7 mouse cellular contexts compared by ENCODE assay signal in the genomic region with DNA sequence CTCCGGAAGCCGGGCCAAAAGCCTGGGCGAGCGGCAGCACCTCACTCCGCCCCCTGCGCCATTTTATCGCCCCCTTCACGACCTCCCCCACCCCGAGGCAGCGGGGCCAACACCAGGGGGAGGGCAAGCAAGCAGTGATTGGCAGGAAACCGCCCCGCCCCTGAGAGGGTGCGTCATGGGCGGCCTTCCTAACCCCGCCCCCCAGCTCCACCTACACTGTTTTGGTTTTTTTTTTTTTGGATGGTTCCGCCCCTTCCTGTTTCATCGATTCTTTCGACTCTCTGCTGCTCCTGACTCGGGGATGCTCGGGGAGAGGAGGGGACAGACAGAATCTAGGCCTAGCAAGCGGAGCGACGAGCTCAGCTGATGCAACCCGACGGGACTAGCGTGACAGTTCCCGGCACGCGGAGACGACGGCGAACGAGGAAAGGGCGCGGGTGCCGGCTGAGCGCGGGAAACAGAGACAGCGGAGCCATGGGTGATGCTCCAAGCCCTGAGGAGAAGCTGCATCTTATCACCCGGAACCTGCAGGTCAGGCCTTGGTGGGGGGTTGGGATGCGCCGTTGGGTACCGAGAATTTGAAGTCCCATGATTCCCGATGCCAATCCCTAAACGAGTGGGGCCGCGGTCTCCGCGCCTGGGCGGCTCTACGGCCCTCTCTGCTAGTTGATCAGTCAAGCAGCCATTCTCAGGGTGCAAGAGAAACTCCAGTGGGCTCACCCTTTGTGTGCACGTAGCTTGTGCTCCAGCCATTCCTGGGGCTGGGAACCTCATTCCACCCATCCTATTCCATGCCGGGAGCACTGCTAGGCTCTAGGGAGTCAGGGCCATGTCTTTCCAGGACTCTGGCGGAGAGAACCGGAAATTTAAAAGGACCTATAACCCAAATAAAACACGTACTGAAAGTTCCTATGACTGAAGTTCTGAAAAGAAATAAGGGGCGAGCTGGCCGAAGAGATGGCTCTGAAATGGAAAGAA. TPM values are rescaled to one million over a fixed set of nuclear protein-coding genes. Genes with fewer than 3 reads are reported as not detected.
DNase-seq lines count a peak whose midpoint lies in the region; ATAC-seq and TF ChIP-seq lines count a peak whose summit lies in the region.

A gene (minus strand): TSS at position 186 of the 978 bp plus-strand sequence.
A gene (plus strand): TSS at position 219 of the 978 bp plus-strand sequence.

- H3K9ac ChIP-seq in intestine, postnatal 0 days (ENCODE audit: low read depth, low read length): peak within 1 kb of the TSS; percentile 72
- H3K9ac ChIP-seq in midbrain, embryonic 12.5 days (replicated peaks): peak within 1 kb of the TSS; percentile 89

- H3K27me3 ChIP-seq in embryonic facial prominence, embryonic 10.5 days (replicated peaks; ENCODE audit: low read depth, poor library complexity, severe bottlenecking): no peaks in the 10 kb centered on the region
- H3K27me3 ChIP-seq in intestine, postnatal 0 days (replicated peaks; ENCODE audit: control insufficient read depth, insufficient read depth, low read length): no peaks in the 10 kb centered on the region
- H3K27me3 ChIP-seq in midbrain, embryonic 12.5 days: no peaks in the 10 kb centered on the region
- no peaks in the 10 kb centered on the region for H3K27me3 ChIP-seq in small intestine, adult 2 months (ENCODE audit: control insufficient read depth, insufficient read depth, low read length)

- peak; percentile 57; the same call in 1 of the 2 replicates for TF ChIP-seq POLR2A in small intestine, adult 2 months (IDR thresholded peaks at IDR 0.05; ENCODE audit: low read depth, low read length)

- no peaks in the 10 kb centered on the region for H3K9me3 ChIP-seq in embryonic facial prominence, embryonic 10.5 days
- H3K9me3 ChIP-seq in intestine, postnatal 0 days (ENCODE audit: control insufficient read depth): no peaks in the 10 kb centered on the region
- H3K9me3 ChIP-seq in midbrain, embryonic 12.5 days: no peaks in the 10 kb centered on the region

- H3K4me2 ChIP-seq in intestine, postnatal 0 days (replicated peaks; ENCODE audit: low read depth): peak within 1 kb of the TSS; percentile 74
- peak within 1 kb of the TSS; percentile 85 for H3K4me2 ChIP-seq in midbrain, embryonic 12.5 days (replicated peaks)

- peak; percentile 98 for DNase-seq in adrenal gland, postnatal 10 days
- peak; percentile 100 for DNase-seq in embryonic facial prominence, embryonic 10.5 days (ENCODE audit: low spot score)
- peak; percentile 85 for DNase-seq in gonadal fat pad, adult 2 months (ENCODE audit: low read depth)
- DNase-seq in left cerebral cortex, postnatal 4 days: peak; percentile 99

- peak; percentile 89 for ATAC-seq in intestine, postnatal 0 days
- peak; percentile 86 for ATAC-seq in midbrain, embryonic 12.5 days (ENCODE audit: low FRiP score, low read depth)

- intact Hi-C loops in left cerebral cortex, postnatal 4 days (cut with DNase I): no loop called here

- H3K36me3 ChIP-seq in embryonic facial prominence, embryonic 10.5 days (replicated peaks): peaks cover 23% of the 10 kb centered on the region
- no peaks in the 10 kb centered on the region; the same call in 1 of the 2 replicates for H3K36me3 ChIP-seq in intestine, postnatal 0 days (ENCODE audit: control insufficient read depth, insufficient read depth)
- H3K36me3 ChIP-seq in midbrain, embryonic 12.5 days: peaks cover 8% of the 10 kb centered on the region; the same call in 1 of the 2 replicates
- no peaks in the 10 kb centered on the region for H3K36me3 ChIP-seq in small intestine, adult 2 months (ENCODE audit: control insufficient read depth, insufficient read depth, low read length)

- H3K27ac ChIP-seq in embryonic facial prominence, embryonic 10.5 days (replicated peaks): peak within 1 kb of the TSS; percentile 97
- peak within 1 kb of the TSS; percentile 87 for H3K27ac ChIP-seq in intestine, postnatal 0 days (ENCODE audit: low read depth, low read length)
- H3K27ac ChIP-seq in midbrain, embryonic 12.5 days (replicated peaks): peak within 1 kb of the TSS; percentile 89
- H3K27ac ChIP-seq in small intestine, adult 2 months (ENCODE audit: insufficient read depth, low read depth, low read length): peak within 1 kb of the TSS; percentile 62

- H3K4me3 ChIP-seq in embryonic facial prominence, embryonic 10.5 days: peak within 1 kb of the TSS; percentile 98
- H3K4me3 ChIP-seq in intestine, postnatal 0 days (ENCODE audit: low read depth, low read length): peak within 1 kb of the TSS; percentile 89
- peak within 1 kb of the TSS; percentile 88 for H3K4me3 ChIP-seq in midbrain, embryonic 12.5 days
- H3K4me3 ChIP-seq in small intestine, adult 2 months (ENCODE audit: low read depth, low read length): peak within 1 kb of the TSS; percentile 79

- TF ChIP-seq CTCF in intestine, postnatal 0 days (IDR thresholded peaks at IDR 0.05; ENCODE audit: low read depth): peak; percentile 59
- no peak for TF ChIP-seq CTCF in small intestine, adult 2 months (IDR thresholded peaks at IDR 0.05; ENCODE audit: extremely low read depth, insufficient read length, insufficient replicate concordance, low read depth, low read length)

- peaks cover 30% of the 10 kb centered on the region for H3K4me1 ChIP-seq in embryonic facial prominence, embryonic 10.5 days
- H3K4me1 ChIP-seq in intestine, postnatal 0 days (replicated peaks; ENCODE audit: control insufficient read depth, insufficient read depth, low read length): 0 out of 2 replicates have a peak, but pooled peaks cover 6% of the 10 kb centered on the region
- peaks cover 23% of the 10 kb centered on the region for H3K4me1 ChIP-seq in midbrain, embryonic 12.5 days
- H3K4me1 ChIP-seq in small intestine, adult 2 months (ENCODE audit: control insufficient read depth, insufficient read depth, insufficient read length, low read length): peaks cover 7% of the 10 kb centered on the region

- under 1% methylated on average over 58 of the region's 58 CpGs for WGBS in embryonic facial prominence, embryonic 10.5 days
- WGBS in intestine, postnatal 0 days: under 1% methylated on average over 58 of the region's 58 CpGs
- under 1% methylated on average over 57 of the region's 58 CpGs for WGBS in midbrain, embryonic 12.5 days
- 1% methylated on average over 57 of the region's 58 CpGs for WGBS in small intestine, adult 2 months

RNA-seq across cellular contexts. Expression of the first gene that starts in this region (rescaled TPM):
- total RNA-seq in adrenal gland, postnatal 10 days (2021): 10 to 100 TPM; 26.9 to 29.6 TPM
- polyA plus RNA-seq in embryonic facial prominence, embryonic 10.5 days (2016; fragmentation: Nextera tagmentation; extraction: Ambion mirVana): 29.5 and 29.8 TPM in 2 replicates
- 14.7 and 18.9 TPM in 2 replicates for polyA plus RNA-seq in gonadal fat pad, adult 2 months (2012; rRNA removed)
- 6.9 and 7.7 TPM in 2 replicates for polyA plus RNA-seq in intestine, postnatal 0 days (2015; fragmentation: Nextera tagmentation; extraction: Ambion mirVana)
- total RNA-seq in left cerebral cortex, postnatal 4 days (2021): 10 to 100 TPM; 40.5 to 42.1 TPM
- 28.4 and 31.3 TPM in 2 replicates for polyA plus RNA-seq in midbrain, embryonic 12.5 days (2016; fragmentation: Nextera tagmentation; extraction: Ambion mirVana)
- 2.3 and 6.4 TPM in 2 replicates for polyA plus RNA-seq in small intestine, adult 2 months (2012; rRNA removed)

RNA-seq across cellular contexts. Expression of the second gene that starts in this region (rescaled TPM):
- total RNA-seq in adrenal gland, postnatal 10 days (2021): 10 to 100 TPM; 63.8 to 68.1 TPM
- polyA plus RNA-seq in embryonic facial prominence, embryonic 10.5 days (2016; fragmentation: Nextera tagmentation; extraction: Ambion mirVana): 96.0 and 105 TPM in 2 replicates
- 23.4 and 25.4 TPM in 2 replicates for polyA plus RNA-seq in gonadal fat pad, adult 2 months (2012; rRNA removed)
- polyA plus RNA-seq in intestine, postnatal 0 days (2015; fragmentation: Nextera tagmentation; extraction: Ambion mirVana): 35.6 and 41.8 TPM in 2 replicates
- total RNA-seq in left cerebral cortex, postnatal 4 days (2021): 100 to 1,000 TPM; 113 to 121 TPM
- polyA plus RNA-seq in midbrain, embryonic 12.5 days (2016; fragmentation: Nextera tagmentation; extraction: Ambion mirVana): 104 and 108 TPM in 2 replicates
- 5.5 and 7.8 TPM in 2 replicates for polyA plus RNA-seq in small intestine, adult 2 months (2012; rRNA removed)

Comparison
In these comparisons a context has a peak if more than half of its experiments do, and no peak if none do; other contexts are left out.
1. Peak in every context shown above with its lines: DNase-seq, ATAC-seq, H3K4me3 ChIP-seq and H3K27ac ChIP-seq.